Mouse (Mus musculus): Measurements from ENCODE around the gene Rbm6. TPM values are rescaled to one million over a fixed set of nuclear protein-coding genes. Genes with fewer than 3 reads are reported as not detected.

Gene Rbm6
- polyA plus RNA-seq, 1 experiment from 2014 or later = 108 TPM

Other genes starting within 250 kb of the Rbm6 start
- 446 and 470 TPM in 2 replicates for gene Gnai2, start 237.9 kb downstream of the Rbm6 start, polyA plus RNA-seq (2015; fragmentation: Nextera tagmentation; extraction: Ambion mirVana)
- gene Slc38a3, start 203.7 kb downstream of the Rbm6 start, polyA plus RNA-seq (2015; fragmentation: Nextera tagmentation; extraction: Ambion mirVana) = 3.4 and 4.1 TPM in 2 replicates
- 1.2 and 2.0 TPM in 2 replicates for gene Gnat1, start 193.5 kb downstream of the Rbm6 start, polyA plus RNA-seq (2015; fragmentation: Nextera tagmentation; extraction: Ambion mirVana)
- gene Sema3f, start 162.8 kb downstream of the Rbm6 start, polyA plus RNA-seq (2015; fragmentation: Nextera tagmentation; extraction: Ambion mirVana) = 37.7 and 44.0 TPM in 2 replicates
- 262 and 274 TPM in 2 replicates for gene Rbm5, start 102.2 kb downstream of the Rbm6 start, polyA plus RNA-seq (2015; fragmentation: Nextera tagmentation; extraction: Ambion mirVana)
- 14.7 and 14.9 TPM in 2 replicates for gene Mon1a, start 14.9 kb upstream of the Rbm6 start, polyA plus RNA-seq (2015; fragmentation: Nextera tagmentation; extraction: Ambion mirVana)
- 5.1 and 6.3 TPM in 2 replicates for gene Mst1r, start 33.6 kb upstream of the Rbm6 start, polyA plus RNA-seq (2015; fragmentation: Nextera tagmentation; extraction: Ambion mirVana)
- not detected in 2 replicates for gene Actl11, start 55.2 kb upstream of the Rbm6 start, polyA plus RNA-seq (2015; fragmentation: Nextera tagmentation; extraction: Ambion mirVana)
- gene Camkv, start 62.4 kb upstream of the Rbm6 start, polyA plus RNA-seq (2015; fragmentation: Nextera tagmentation; extraction: Ambion mirVana) = 9.1 and 9.7 TPM in 2 replicates
- gene Traip, start 76.9 kb upstream of the Rbm6 start, polyA plus RNA-seq (2015; fragmentation: Nextera tagmentation; extraction: Ambion mirVana) = 23.8 and 29.0 TPM in 2 replicates
- 25.7 and 28.1 TPM in 2 replicates for gene Uba7, start 102.3 kb upstream of the Rbm6 start, polyA plus RNA-seq (2015; fragmentation: Nextera tagmentation; extraction: Ambion mirVana)
- gene Gm20661, start 109.8 kb upstream of the Rbm6 start, polyA plus RNA-seq (2015; fragmentation: Nextera tagmentation; extraction: Ambion mirVana) = 7.2 and 9.9 TPM in 2 replicates
- gene Inka1, start 112.6 kb upstream of the Rbm6 start, polyA plus RNA-seq (2015; fragmentation: Nextera tagmentation; extraction: Ambion mirVana) = 79.2 and 86.1 TPM in 2 replicates
- 13.0 and 14.5 TPM in 2 replicates for gene Cdhr4, start 119.3 kb upstream of the Rbm6 start, polyA plus RNA-seq (2015; fragmentation: Nextera tagmentation; extraction: Ambion mirVana)
- 0.58 and 1.3 TPM in 2 replicates for gene Gm20662, start 123.1 kb upstream of the Rbm6 start, polyA plus RNA-seq (2015; fragmentation: Nextera tagmentation; extraction: Ambion mirVana)
- gene Ip6k1, start 129.3 kb upstream of the Rbm6 start, polyA plus RNA-seq (2015; fragmentation: Nextera tagmentation; extraction: Ambion mirVana) = 71.4 and 71.9 TPM in 2 replicates
- gene Gmppb, start 176.0 kb upstream of the Rbm6 start, polyA plus RNA-seq (2015; fragmentation: Nextera tagmentation; extraction: Ambion mirVana) = 27.4 and 31.5 TPM in 2 replicates
- 3.4 and 3.7 TPM in 2 replicates for gene Amigo3, start 179.9 kb upstream of the Rbm6 start, polyA plus RNA-seq (2015; fragmentation: Nextera tagmentation; extraction: Ambion mirVana)
- gene Mst1, start 207.2 kb upstream of the Rbm6 start, polyA plus RNA-seq (2015; fragmentation: Nextera tagmentation; extraction: Ambion mirVana) = 0.38 and 1.0 TPM in 2 replicates
- 31.2 and 36.2 TPM in 2 replicates for gene Rnf123, start 210.1 kb upstream of the Rbm6 start, polyA plus RNA-seq (2015; fragmentation: Nextera tagmentation; extraction: Ambion mirVana)
- gene Apeh, start 221.4 kb upstream of the Rbm6 start, polyA plus RNA-seq (2015; fragmentation: Nextera tagmentation; extraction: Ambion mirVana) = 40.8 and 45.6 TPM in 2 replicates

All from embryonic facial prominence, embryonic 13.5 days (tissue).